8 mouse cellular contexts compared by ENCODE assay signal in the genomic region with DNA sequence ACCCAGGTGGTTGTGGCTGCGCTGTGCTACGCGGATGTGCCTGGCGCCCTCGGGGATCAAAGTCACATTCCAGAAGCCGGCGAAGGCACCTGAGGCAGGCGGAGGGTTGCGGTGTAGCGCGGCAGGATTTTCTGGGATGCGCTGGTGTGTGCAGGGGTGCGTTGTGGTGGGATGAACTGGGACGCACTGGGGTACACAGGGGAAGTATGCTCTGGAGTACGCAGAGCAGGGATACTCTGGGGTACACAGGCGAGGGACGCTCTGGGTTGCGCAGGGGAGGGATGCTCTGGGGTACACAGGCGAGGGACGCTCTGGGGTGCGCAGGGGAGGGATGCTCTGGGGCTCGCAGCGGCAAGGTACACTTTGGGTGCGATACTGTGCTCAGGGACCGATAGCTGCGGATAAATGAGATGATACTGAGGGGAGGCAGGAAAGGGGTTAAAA. TPM values are rescaled to one million over a fixed set of nuclear protein-coding genes. Genes with fewer than 3 reads are reported as not detected.
A peak's percentile ranks its signal among the peaks of the same experiment; 100 is the strongest.
DNase-seq lines count a peak whose midpoint lies in the region; ATAC-seq and TF ChIP-seq lines count a peak whose summit lies in the region.

No protein-coding gene starts in this region.

- no peak for TF ChIP-seq POLR2A in myocyte (IDR thresholded peaks at IDR 0.05; ENCODE audit: insufficient read length, low read depth)

- peak overlapping the region; percentile 60 for H3K4me2 ChIP-seq in kidney, embryonic 16.5 days (replicated peaks; ENCODE audit: low read depth, low read length)
- peak overlapping the region; percentile 57 for H3K4me2 ChIP-seq in embryonic facial prominence, embryonic 15.5 days (replicated peaks)
- peak overlapping the region; percentile 67 for H3K4me2 ChIP-seq in intestine, embryonic 15.5 days (replicated peaks)
- peak overlapping the region; percentile 10 for H3K4me2 ChIP-seq in myocyte (ENCODE audit: low read depth)

- H3K9me3 ChIP-seq in kidney, embryonic 16.5 days (ENCODE audit: low read length): no peaks in the 10 kb centered on the region
- no peaks in the 10 kb centered on the region for H3K9me3 ChIP-seq in embryonic facial prominence, embryonic 15.5 days (replicated peaks)
- no peaks in the 10 kb centered on the region for H3K9me3 ChIP-seq in intestine, embryonic 15.5 days

- H3K79me2 ChIP-seq in myocyte (ENCODE audit: control insufficient read depth, insufficient read depth): no peaks in the 10 kb centered on the region

- no peak overlapping the region for H3ac ChIP-seq in myocyte (ENCODE audit: control insufficient read depth, insufficient read length)

- no peak overlapping the region for H3K27ac ChIP-seq in kidney, embryonic 16.5 days (ENCODE audit: low read length)
- 0 out of 2 replicates have a peak overlapping the region, but pooled peaks have one; percentile 65 for H3K27ac ChIP-seq in embryonic facial prominence, embryonic 15.5 days (replicated peaks)
- H3K27ac ChIP-seq in intestine, embryonic 15.5 days: no peak overlapping the region

- peak overlapping the region; percentile 40 for H3K4me3 ChIP-seq in kidney, embryonic 16.5 days (ENCODE audit: low read length)
- H3K4me3 ChIP-seq in embryonic facial prominence, embryonic 15.5 days (replicated peaks): peak overlapping the region; percentile 39
- peak overlapping the region; percentile 32 for H3K4me3 ChIP-seq in intestine, embryonic 15.5 days (replicated peaks)
- H3K4me3 ChIP-seq in myocyte: no peak overlapping the region

- peaks cover 32% of the 10 kb centered on the region for H3K4me1 ChIP-seq in kidney, embryonic 16.5 days (ENCODE audit: insufficient read depth, low read length)
- peaks cover 57% of the 10 kb centered on the region for H3K4me1 ChIP-seq in embryonic facial prominence, embryonic 15.5 days
- H3K4me1 ChIP-seq in intestine, embryonic 15.5 days (replicated peaks): peaks cover 46% of the 10 kb centered on the region

- ATAC-seq in kidney, embryonic 16.5 days (ENCODE audit: low FRiP score, low TSS enrichment): peak; percentile 17
- ATAC-seq in embryonic facial prominence, embryonic 15.5 days (ENCODE audit: insufficient number of reproducible peaks, low FRiP score, low TSS enrichment, low read depth): no peak
- ATAC-seq in intestine, embryonic 15.5 days: no peak; the same call in 1 of the 2 replicates

- H3K9ac ChIP-seq in kidney, embryonic 16.5 days (replicated peaks; ENCODE audit: low read length): no peak overlapping the region
- H3K9ac ChIP-seq in embryonic facial prominence, embryonic 15.5 days: no peak overlapping the region
- peak overlapping the region; percentile 2; the same call in 1 of the 2 replicates for H3K9ac ChIP-seq in intestine, embryonic 15.5 days

- no peaks in the 10 kb centered on the region for H3K36me3 ChIP-seq in kidney, embryonic 16.5 days (ENCODE audit: insufficient read depth, low read length)
- H3K36me3 ChIP-seq in embryonic facial prominence, embryonic 15.5 days: no peaks in the 10 kb centered on the region
- no peaks in the 10 kb centered on the region for H3K36me3 ChIP-seq in intestine, embryonic 15.5 days
- no peaks in the 10 kb centered on the region for H3K36me3 ChIP-seq in myocyte (ENCODE audit: control insufficient read depth, insufficient read depth)

- H3K27me3 ChIP-seq in kidney, embryonic 16.5 days (ENCODE audit: insufficient read depth, low read length): peaks cover 69% of the 10 kb centered on the region
- peaks cover 66% of the 10 kb centered on the region for H3K27me3 ChIP-seq in embryonic facial prominence, embryonic 15.5 days
- peaks cover 51% of the 10 kb centered on the region for H3K27me3 ChIP-seq in intestine, embryonic 15.5 days (replicated peaks)
- H3K27me3 ChIP-seq in myocyte (ENCODE audit: control insufficient read depth, insufficient read depth, insufficient read length): no peaks in the 10 kb centered on the region

- WGBS in kidney, embryonic 16.5 days: 2% methylated on average over 26 of the region's 26 CpGs
- under 1% methylated on average over 26 of the region's 26 CpGs for WGBS in embryonic facial prominence, embryonic 15.5 days
- WGBS in intestine, embryonic 15.5 days: 2% methylated on average over 26 of the region's 26 CpGs

- DNase-seq in kidney, postnatal 14 days: no peak
- DNase-seq in adrenal gland, postnatal 14 days: no peak
- no peak for DNase-seq in gastrocnemius, postnatal 25 days
- DNase-seq in gastrocnemius, postnatal 4 days (ENCODE audit: low spot score in 2 of 2): no peak

TF ChIP-seq in myocyte, 11 proteins besides CTCF, POLR2A, EP300 and RAD21:
- TF ChIP-seq USF1 (IDR thresholded peaks at IDR 0.05; ENCODE audit: low read depth) (no peak), TCF12 (IDR thresholded peaks at IDR 0.05; ENCODE audit: insufficient read depth, poor library complexity, severe bottlenecking) (no peak), POLR2AphosphoS2 (IDR thresholded peaks at IDR 0.05; ENCODE audit: insufficient read length, low read depth) (peak; percentile 4), E2F4 (IDR thresholded peaks at IDR 0.05; ENCODE audit: insufficient read depth) (no peak), REST (IDR thresholded peaks at IDR 0.05; ENCODE audit: insufficient read depth, insufficient read length) (no peak), MYOD1 (IDR thresholded peaks at IDR 0.05; ENCODE audit: control insufficient read depth in 1 of 3, insufficient read length in 2 of 3, low read depth in 2 of 3) (no peak)

RNA-seq across cellular contexts. Expression of gene Adamtsl5, which starts 5.9 kb away (rescaled TPM):
- 4.8 and 5.4 TPM in 2 replicates for polyA plus RNA-seq in kidney, embryonic 16.5 days (2015; fragmentation: Nextera tagmentation; extraction: Ambion mirVana)
- polyA plus RNA-seq in embryonic facial prominence, embryonic 15.5 days (2015; fragmentation: Nextera tagmentation; extraction: Ambion mirVana): 11.5 and 11.6 TPM in 2 replicates
- 19.3 and 20.4 TPM in 2 replicates for polyA plus RNA-seq in intestine, embryonic 15.5 days (2015; fragmentation: Nextera tagmentation; extraction: Ambion mirVana)
- 57.8 TPM for polyA plus RNA-seq in myocyte (2012; fragmentation: generic; extraction: Trizol)
- 8.4 and 10.9 TPM in 2 replicates for total RNA-seq in adrenal gland, postnatal 14 days (2021)
- 10 to 100 TPM; 38.8 to 70.8 TPM for total RNA-seq in gastrocnemius, postnatal 25 days (2021)
- total RNA-seq in gastrocnemius, postnatal 4 days (2021): 10 to 100 TPM; 15.5 to 16.5 TPM

RNA-seq across cellular contexts. Expression of gene Reep6, which starts 12.6 kb away (rescaled TPM):
- polyA plus RNA-seq in kidney, embryonic 16.5 days (2015; fragmentation: Nextera tagmentation; extraction: Ambion mirVana): 11.0 and 11.5 TPM in 2 replicates
- polyA plus RNA-seq in embryonic facial prominence, embryonic 15.5 days (2015; fragmentation: Nextera tagmentation; extraction: Ambion mirVana): 10.7 and 13.7 TPM in 2 replicates
- 132 and 159 TPM in 2 replicates for polyA plus RNA-seq in intestine, embryonic 15.5 days (2015; fragmentation: Nextera tagmentation; extraction: Ambion mirVana)
- polyA plus RNA-seq in myocyte (2012; fragmentation: generic; extraction: Trizol): 25.7 TPM
- total RNA-seq in adrenal gland, postnatal 14 days (2021): 16.0 and 45.2 TPM in 2 replicates
- 1 to 10 TPM; 1.1 to 2.8 TPM for total RNA-seq in gastrocnemius, postnatal 25 days (2021)
- 1 to 10 TPM; 2.7 to 4.1 TPM for total RNA-seq in gastrocnemius, postnatal 4 days (2021)

RNA-seq across cellular contexts. Expression of gene Pcsk4, which starts 13.0 kb away (rescaled TPM):
- polyA plus RNA-seq in kidney, embryonic 16.5 days (2015; fragmentation: Nextera tagmentation; extraction: Ambion mirVana): 8.6 and 8.8 TPM in 2 replicates
- polyA plus RNA-seq in embryonic facial prominence, embryonic 15.5 days (2015; fragmentation: Nextera tagmentation; extraction: Ambion mirVana): 4.2 and 5.2 TPM in 2 replicates
- polyA plus RNA-seq in intestine, embryonic 15.5 days (2015; fragmentation: Nextera tagmentation; extraction: Ambion mirVana): 8.1 and 8.8 TPM in 2 replicates
- 2.1 TPM for polyA plus RNA-seq in myocyte (2012; fragmentation: generic; extraction: Trizol)
- total RNA-seq in adrenal gland, postnatal 14 days (2021): 3.9 and 4.7 TPM in 2 replicates
- total RNA-seq in gastrocnemius, postnatal 25 days (2021): 1 to 10 TPM in 1 of 2 experiments, under 1 TPM in 1; 0.84 to 1.1 TPM
- total RNA-seq in gastrocnemius, postnatal 4 days (2021): 1 to 10 TPM; 1.0 to 1.5 TPM

RNA-seq across cellular contexts. Expression of gene Plk5, which starts 13.9 kb away (rescaled TPM):
- 0.97 and 1.2 TPM in 2 replicates for polyA plus RNA-seq in kidney, embryonic 16.5 days (2015; fragmentation: Nextera tagmentation; extraction: Ambion mirVana)
- polyA plus RNA-seq in embryonic facial prominence, embryonic 15.5 days (2015; fragmentation: Nextera tagmentation; extraction: Ambion mirVana): 2.0 and 2.2 TPM in 2 replicates
- 0.32 and 0.63 TPM in 2 replicates for polyA plus RNA-seq in intestine, embryonic 15.5 days (2015; fragmentation: Nextera tagmentation; extraction: Ambion mirVana)
- 0.05 TPM for polyA plus RNA-seq in myocyte (2012; fragmentation: generic; extraction: Trizol)
- total RNA-seq in adrenal gland, postnatal 14 days (2021): 0.30 and 0.44 TPM in 2 replicates
- total RNA-seq in gastrocnemius, postnatal 25 days (2021): under 1 TPM; 0.13 TPM
- under 1 TPM in 1 of 2 experiments, not detected in 1; 0.34 TPM for total RNA-seq in gastrocnemius, postnatal 4 days (2021)

RNA-seq across cellular contexts. Expression of gene 2310011J03Rik, which starts 22.0 kb away (rescaled TPM):
- 52.9 and 54.8 TPM in 2 replicates for polyA plus RNA-seq in kidney, embryonic 16.5 days (2015; fragmentation: Nextera tagmentation; extraction: Ambion mirVana)
- 50.8 and 52.7 TPM in 2 replicates for polyA plus RNA-seq in embryonic facial prominence, embryonic 15.5 days (2015; fragmentation: Nextera tagmentation; extraction: Ambion mirVana)
- 51.4 and 51.5 TPM in 2 replicates for polyA plus RNA-seq in intestine, embryonic 15.5 days (2015; fragmentation: Nextera tagmentation; extraction: Ambion mirVana)
- polyA plus RNA-seq in myocyte (2012; fragmentation: generic; extraction: Trizol): 44.0 TPM
- 26.9 and 27.9 TPM in 2 replicates for total RNA-seq in adrenal gland, postnatal 14 days (2021)
- 1 to 10 TPM; 6.5 to 7.0 TPM for total RNA-seq in gastrocnemius, postnatal 25 days (2021)
- 10 to 100 TPM; 16.7 to 17.6 TPM for total RNA-seq in gastrocnemius, postnatal 4 days (2021)

Comparison
In these comparisons a context has a peak if more than half of its experiments do, and no peak if none do; other contexts are left out.
1. H3K4me2 ChIP-seq: peak in every context shown above with its lines; median percentile 67 in intestine, embryonic 15.5 days; 60 in kidney, embryonic 16.5 days; 57 in embryonic facial prominence, embryonic 15.5 days; 10 in myocyte.